Mouse (Mus musculus): ENCODE measurements around the gene Fkbp11. TPM values are rescaled to one million over a fixed set of nuclear protein-coding genes. Genes with fewer than 3 reads are reported as not detected.

Fkbp11 gene
- polyA plus RNA-seq, 1 experiment from 2014 or later: 3.8 TPM

DNA sequence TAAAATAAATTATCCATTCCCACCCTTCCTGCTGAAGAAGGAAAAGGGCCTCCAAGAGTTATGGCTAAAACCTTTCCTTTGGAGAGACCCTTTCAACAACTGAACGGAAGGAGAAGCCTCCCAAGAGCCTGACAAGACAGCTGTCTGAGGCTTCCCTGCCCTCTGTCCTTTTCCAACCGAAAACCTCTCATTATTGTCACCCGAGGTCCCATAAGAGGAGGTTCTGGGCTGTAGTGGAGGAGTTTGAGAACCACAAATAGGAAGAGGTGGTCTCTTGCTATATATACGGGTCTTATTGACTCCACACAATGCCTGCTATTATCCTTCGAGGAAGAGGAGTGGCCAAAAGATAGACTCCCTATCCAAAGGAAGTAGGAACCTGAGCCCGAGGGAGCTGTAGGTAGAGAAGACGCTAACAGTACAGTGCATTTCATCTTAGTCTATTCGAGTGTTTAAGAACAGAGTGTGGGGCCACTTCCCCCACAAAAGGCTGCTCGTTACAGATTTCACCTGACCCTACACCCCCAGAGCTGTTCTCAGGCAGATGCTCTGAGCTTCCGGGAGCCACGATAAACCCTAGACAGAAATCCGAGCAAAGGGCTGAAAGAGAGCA lies 43.9 kb upstream of the Fkbp11 start:
- Histone ChIP-seq H3K9me3 (ENCODE audit: control insufficient read depth, low read length) (no peaks in the 10 kb centered on the region), H3K4me3 (replicated peaks; ENCODE audit: low read depth, low read length) (peak overlapping the region; percentile 24; the same call in 1 of the 2 replicates), H3K27ac (replicated peaks; ENCODE audit: low read depth, low read length) (no peak overlapping the region), H3K27me3 (ENCODE audit: control insufficient read depth, insufficient read depth, low read length) (peaks cover 78% of the 10 kb centered on the region), H3K9ac (replicated peaks; ENCODE audit: low read length) (0 out of 2 replicates have a peak overlapping the region, but pooled peaks have one; percentile 17), H3K4me2 (ENCODE audit: low read length) (peak overlapping the region; percentile 41), H3K36me3 (ENCODE audit: control insufficient read depth, insufficient read depth, low read length) (no peaks in the 10 kb centered on the region), H3K4me1 (ENCODE audit: control insufficient read depth, insufficient read depth, low read length) (peaks cover 18% of the 10 kb centered on the region)
- ATAC-seq (ENCODE audit: low FRiP score, low TSS enrichment): no peak
- 8% methylated on average over 12 of the region's 12 CpGs for WGBS
- no peak for DNase-seq

DNA sequence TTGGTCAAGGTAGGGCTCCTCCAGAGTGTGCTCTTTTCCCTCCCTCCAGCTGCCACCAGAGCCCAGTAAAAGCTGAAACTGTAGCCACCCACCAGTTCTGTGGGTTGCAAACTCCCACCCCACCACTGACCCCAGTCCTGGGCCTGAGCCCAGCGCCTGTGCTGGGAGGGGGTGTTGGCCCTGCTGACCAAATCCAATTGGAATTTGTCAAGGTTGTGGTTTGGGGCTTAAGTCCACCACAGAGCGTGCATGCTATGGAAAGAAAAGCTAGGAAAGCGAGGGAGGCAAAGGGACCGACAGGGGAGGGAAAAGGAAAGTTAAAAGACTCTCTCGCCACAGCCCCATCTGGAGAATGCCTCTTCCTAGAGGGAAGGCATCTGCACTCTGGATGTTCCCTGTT lies 40.3 kb upstream of the Fkbp11 start:
- H3K4me2 ChIP-seq (ENCODE audit: low read length): no peak overlapping the region
- WGBS: 24% methylated on average over 5 of the region's 5 CpGs
- H3K27ac ChIP-seq (replicated peaks; ENCODE audit: low read depth, low read length): no peak overlapping the region
- peaks cover 12% of the 10 kb centered on the region; the same call in 1 of the 2 replicates for H3K4me1 ChIP-seq (ENCODE audit: control insufficient read depth, insufficient read depth, low read length)
- ATAC-seq (ENCODE audit: low FRiP score, low TSS enrichment) (no peak), DNase-seq (no peak)
- H3K9me3 ChIP-seq (ENCODE audit: control insufficient read depth, low read length): no peaks in the 10 kb centered on the region
- no peak overlapping the region for H3K4me3 ChIP-seq (replicated peaks; ENCODE audit: low read depth, low read length)
- no peak overlapping the region for H3K9ac ChIP-seq (replicated peaks; ENCODE audit: low read length)
- H3K27me3 ChIP-seq (ENCODE audit: control insufficient read depth, insufficient read depth, low read length): peaks cover 48% of the 10 kb centered on the region
- H3K36me3 ChIP-seq (ENCODE audit: control insufficient read depth, insufficient read depth, low read length): no peaks in the 10 kb centered on the region

GRCm38 (mm10) chr15:98765929-98766328 lies 37.9 kb upstream of the Fkbp11 start:
- H3K27me3 ChIP-seq (ENCODE audit: control insufficient read depth, insufficient read depth, low read length): peaks cover 24% of the 10 kb centered on the region
- no peak for ATAC-seq (ENCODE audit: low FRiP score, low TSS enrichment)

GRCm38 (mm10) chr15:98762670-98763529 lies 34.9 kb upstream of the Fkbp11 start, which contains the start of gene Arf3:
Arf3 (minus strand) TSS chr15:98763214.
- under 1% methylated on average over 76 of the region's 76 CpGs for WGBS

More at GRCm38 (mm10) chr15:98765929-98766328, 37.9 kb upstream of the Fkbp11 start:
- Histone ChIP-seq H3K27ac (replicated peaks; ENCODE audit: low read depth, low read length) (no peak overlapping the region), H3K9ac (replicated peaks; ENCODE audit: low read length) (no peak overlapping the region), H3K4me3 (replicated peaks; ENCODE audit: low read depth, low read length) (no peak overlapping the region), H3K36me3 (ENCODE audit: control insufficient read depth, insufficient read depth, low read length) (no peaks in the 10 kb centered on the region), H3K9me3 (ENCODE audit: control insufficient read depth, low read length) (no peaks in the 10 kb centered on the region), H3K4me2 (ENCODE audit: low read length) (no peak overlapping the region), H3K4me1 (ENCODE audit: control insufficient read depth, insufficient read depth, low read length) (peaks cover 14% of the 10 kb centered on the region)
- DNase-seq: no peak
- 71% methylated on average over 4 of the region's 4 CpGs for WGBS

DNA sequence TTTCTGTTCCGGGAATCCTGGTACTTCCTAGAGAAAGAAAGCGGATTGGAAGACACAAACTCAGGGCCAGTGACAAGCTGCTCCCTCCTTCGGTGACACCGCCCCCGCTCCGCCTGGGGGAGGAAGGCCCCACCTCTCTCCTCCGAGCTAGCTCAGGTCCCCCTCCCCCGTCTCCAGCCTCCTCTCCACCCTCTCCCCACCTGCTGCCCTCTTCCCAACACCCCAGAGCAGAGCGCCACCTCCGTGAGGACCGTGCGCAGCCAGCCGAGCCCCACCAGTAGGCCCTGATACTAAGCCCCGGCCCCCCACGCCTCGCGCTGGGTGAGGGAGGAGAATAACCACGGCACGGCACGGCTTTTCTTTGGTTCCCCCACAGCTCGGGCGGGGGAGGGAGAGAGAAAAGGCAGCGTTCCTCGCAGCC lies 34.2 kb upstream of the Fkbp11 start:
- Histone ChIP-seq H3K4me1 (ENCODE audit: control insufficient read depth, insufficient read depth, low read length) (peaks cover 17% of the 10 kb centered on the region), H3K9ac (replicated peaks; ENCODE audit: low read length) (peak overlapping the region; percentile 94), H3K4me3 (replicated peaks; ENCODE audit: low read depth, low read length) (peak overlapping the region; percentile 99), H3K4me2 (ENCODE audit: low read length) (peak overlapping the region; percentile 75), H3K27ac (replicated peaks; ENCODE audit: low read depth, low read length) (peak overlapping the region; percentile 93), H3K36me3 (ENCODE audit: control insufficient read depth, insufficient read depth, low read length) (peaks cover 14% of the 10 kb centered on the region; the same call in 1 of the 2 replicates), H3K9me3 (ENCODE audit: control insufficient read depth, low read length) (no peaks in the 10 kb centered on the region), H3K27me3 (ENCODE audit: control insufficient read depth, insufficient read depth, low read length) (peaks cover 6% of the 10 kb centered on the region; the same call in 1 of the 2 replicates)
- WGBS: 1% methylated on average over 22 of the region's 24 CpGs
- DNase-seq (peak; percentile 83), ATAC-seq (ENCODE audit: low FRiP score, low TSS enrichment) (peak; percentile 75)

More at GRCm38 (mm10) chr15:98762670-98763529, 34.9 kb upstream of the Fkbp11 start, which contains the start of gene Arf3:
- Histone ChIP-seq H3K4me2 (ENCODE audit: low read length) (peak within 1 kb of the TSS; percentile 75), H3K9me3 (ENCODE audit: control insufficient read depth, low read length) (no peaks in the 10 kb centered on the region), H3K9ac (replicated peaks; ENCODE audit: low read length) (peak within 1 kb of the TSS; percentile 94), H3K4me1 (ENCODE audit: control insufficient read depth, insufficient read depth, low read length) (peaks cover 17% of the 10 kb centered on the region), H3K27me3 (ENCODE audit: control insufficient read depth, insufficient read depth, low read length) (peaks cover 6% of the 10 kb centered on the region; the same call in 1 of the 2 replicates), H3K4me3 (replicated peaks; ENCODE audit: low read depth, low read length) (peak within 1 kb of the TSS; percentile 99), H3K36me3 (ENCODE audit: control insufficient read depth, insufficient read depth, low read length) (peaks cover 14% of the 10 kb centered on the region; the same call in 1 of the 2 replicates), H3K27ac (replicated peaks; ENCODE audit: low read depth, low read length) (peak within 1 kb of the TSS; percentile 93)
- ATAC-seq (ENCODE audit: low FRiP score, low TSS enrichment): peak; percentile 96
- peak; percentile 98 for DNase-seq

DNA sequence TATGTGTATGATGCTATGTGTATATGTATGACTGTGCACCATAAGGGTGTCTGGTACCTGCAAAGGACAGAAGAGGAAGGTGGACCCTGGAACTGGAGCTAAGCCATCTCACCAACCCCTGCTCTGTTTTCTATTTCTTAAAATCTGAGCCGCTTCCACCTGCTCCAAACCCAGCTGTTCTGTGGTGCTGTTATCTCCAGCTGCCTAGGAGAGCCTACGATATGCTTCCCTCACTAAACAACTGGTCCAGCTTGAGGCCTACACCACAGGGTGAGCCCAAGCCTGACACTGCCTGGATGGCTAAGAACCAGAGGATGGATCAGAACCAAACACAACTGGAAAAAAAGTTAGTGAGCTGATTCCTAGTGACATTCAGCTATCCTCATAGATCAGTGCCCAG lies 26.1 kb upstream of the Fkbp11 start:
- Histone ChIP-seq H3K9ac (replicated peaks; ENCODE audit: low read length) (no peak overlapping the region), H3K27ac (replicated peaks; ENCODE audit: low read depth, low read length) (no peak overlapping the region; the same call in 1 of the 2 replicates), H3K4me3 (replicated peaks; ENCODE audit: low read depth, low read length) (no peak overlapping the region), H3K4me2 (ENCODE audit: low read length) (no peak overlapping the region), H3K4me1 (ENCODE audit: control insufficient read depth, insufficient read depth, low read length) (no peaks in the 10 kb centered on the region), H3K9me3 (ENCODE audit: control insufficient read depth, low read length) (no peaks in the 10 kb centered on the region), H3K36me3 (ENCODE audit: control insufficient read depth, insufficient read depth, low read length) (peaks cover 6% of the 10 kb centered on the region; the same call in 1 of the 2 replicates), H3K27me3 (ENCODE audit: control insufficient read depth, insufficient read depth, low read length) (no peaks in the 10 kb centered on the region)
- ATAC-seq (ENCODE audit: low FRiP score, low TSS enrichment) (no peak), DNase-seq (no peak)
- 90% methylated on average over 2 of the region's 2 CpGs for WGBS

- 39% methylated on average over 8 of the region's 8 CpGs for WGBS
Measured at GRCm38 (mm10) chr15:98753021-98753423, 25.0 kb upstream of the Fkbp11 start.

GRCm38 (mm10) chr15:98749093-98749492 lies 21.1 kb upstream of the Fkbp11 start:
- Histone ChIP-seq H3K9me3 (ENCODE audit: control insufficient read depth, low read length) (no peaks in the 10 kb centered on the region), H3K4me1 (ENCODE audit: control insufficient read depth, insufficient read depth, low read length) (no peaks in the 10 kb centered on the region), H3K27me3 (ENCODE audit: control insufficient read depth, insufficient read depth, low read length) (no peaks in the 10 kb centered on the region), H3K27ac (replicated peaks; ENCODE audit: low read depth, low read length) (no peak overlapping the region), H3K36me3 (ENCODE audit: control insufficient read depth, insufficient read depth, low read length) (peaks cover 4% of the 10 kb centered on the region; the same call in 1 of the 2 replicates), H3K4me2 (ENCODE audit: low read length) (no peak overlapping the region), H3K4me3 (replicated peaks; ENCODE audit: low read depth, low read length) (no peak overlapping the region), H3K9ac (replicated peaks; ENCODE audit: low read length) (no peak overlapping the region)
- no peak for DNase-seq
- 95% methylated on average over 2 of the region's 2 CpGs for WGBS
- ATAC-seq (ENCODE audit: low FRiP score, low TSS enrichment): no peak

More at GRCm38 (mm10) chr15:98753021-98753423, 25.0 kb upstream of the Fkbp11 start:
- H3K9ac ChIP-seq (replicated peaks; ENCODE audit: low read length): no peak overlapping the region
- 0 out of 2 replicates have a peak, but pooled peaks cover 3% of the 10 kb centered on the region for H3K36me3 ChIP-seq (ENCODE audit: control insufficient read depth, insufficient read depth, low read length)
- H3K9me3 ChIP-seq (ENCODE audit: control insufficient read depth, low read length): no peaks in the 10 kb centered on the region
- H3K4me2 ChIP-seq (ENCODE audit: low read length): no peak overlapping the region
- no peak for ATAC-seq (ENCODE audit: low FRiP score, low TSS enrichment)
- H3K27ac ChIP-seq (replicated peaks; ENCODE audit: low read depth, low read length): no peak overlapping the region
- no peaks in the 10 kb centered on the region for H3K4me1 ChIP-seq (ENCODE audit: control insufficient read depth, insufficient read depth, low read length)
- no peaks in the 10 kb centered on the region for H3K27me3 ChIP-seq (ENCODE audit: control insufficient read depth, insufficient read depth, low read length)
- DNase-seq: no peak
- no peak overlapping the region for H3K4me3 ChIP-seq (replicated peaks; ENCODE audit: low read depth, low read length)
